8 mouse cellular contexts compared by ENCODE assay signal in the genomic region with DNA sequence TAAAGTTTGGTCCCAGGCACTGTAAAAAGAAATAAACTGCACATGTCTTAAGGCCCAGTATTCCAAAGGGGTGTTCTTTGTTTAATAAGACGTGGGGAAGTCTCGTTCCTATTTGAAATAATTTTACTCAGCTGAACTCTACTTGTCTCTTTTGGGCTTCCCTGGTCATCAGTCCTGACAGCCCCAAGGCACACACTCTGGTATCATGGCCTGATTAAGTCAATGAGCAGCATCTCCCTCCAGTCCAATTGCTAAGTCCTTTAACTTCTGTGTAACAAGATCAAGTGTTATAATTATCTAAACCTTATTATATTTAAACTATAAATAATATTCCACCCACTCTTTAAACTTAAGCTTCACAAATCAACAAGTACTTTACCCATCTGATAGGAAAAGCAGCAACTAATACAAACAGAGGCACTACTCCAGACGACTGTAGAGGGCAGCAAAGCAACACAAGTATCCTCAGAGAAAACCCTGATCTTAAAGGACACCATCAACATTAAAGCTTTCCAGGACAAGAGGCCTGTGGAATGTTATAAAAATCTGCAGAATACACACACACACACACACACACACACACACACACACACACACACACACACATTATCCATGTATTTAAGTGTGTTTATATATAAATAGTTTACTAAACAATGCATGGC. TPM values are rescaled to one million over a fixed set of nuclear protein-coding genes. Genes with fewer than 3 reads are reported as not detected.
DNase-seq lines count a peak whose midpoint lies in the region; ATAC-seq and TF ChIP-seq lines count a peak whose summit lies in the region.

No protein-coding gene starts in this region.

- peak; percentile 53 for DNase-seq in forebrain, embryonic 11.5 days (ENCODE audit: low spot score)
- DNase-seq in forebrain, embryonic 10.5 days (ENCODE audit: extremely low spot score, low spot score), result no peak
- DNase-seq in MEL (ENCODE audit: low read depth, low spot score), result peak; percentile 15
- DNase-seq in heart, postnatal 4 days, result peak; percentile 64
- peak; percentile 59 to 72 for DNase-seq in kidney, postnatal 4 days

- 54% methylated on average over 3 of the region's 3 CpGs for WGBS in forebrain, embryonic 11.5 days
- WGBS in forebrain, embryonic 10.5 days, result 61% methylated on average over 3 of the region's 3 CpGs
- WGBS in midbrain, embryonic 13.5 days, result 58% methylated on average over 3 of the region's 3 CpGs

- TF ChIP-seq CTCF in MEL (IDR thresholded peaks at IDR 0.05 in 2 of 3, conservative IDR thresholded peaks at IDR 0.05 in 1 of 3; ENCODE audit: control insufficient read depth in 1 of 3, insufficient read depth in 1 of 3, low read depth in 2 of 3, low read length in 3 of 3, poor library complexity in 1 of 3, severe bottlenecking in 1 of 3), result peak in 1 of 3 experiments; percentile 39; a peak in 2 of 6 replicates
- TF ChIP-seq CTCF in cortical plate, adult 2 months (IDR thresholded peaks at IDR 0.05; ENCODE audit: extremely low read depth, insufficient read depth, low read length), result peak; percentile 59; the same call in 1 of the 2 replicates

- ATAC-seq in forebrain, embryonic 11.5 days (replicated peaks; ENCODE audit: low FRiP score), result peak; percentile 48
- peak; percentile 73 for ATAC-seq in midbrain, embryonic 13.5 days
- no peak for ATAC-seq in erythroid progenitor cell, adult 5-6 weeks (replicated peaks; ENCODE audit: low FRiP score, poor library complexity, severe bottlenecking)

- no peak overlapping the region for H3K4me3 ChIP-seq in forebrain, embryonic 11.5 days (ENCODE audit: low read depth, low read length)
- H3K4me3 ChIP-seq in forebrain, embryonic 10.5 days, result no peak overlapping the region
- no peak overlapping the region for H3K4me3 ChIP-seq in MEL (ENCODE audit: control insufficient read depth in 1 of 2, insufficient read depth in 1 of 2, low read depth in 2 of 2, low read length in 2 of 2)
- H3K4me3 ChIP-seq in cortical plate, adult 2 months (ENCODE audit: insufficient read depth, low read length), result no peak overlapping the region
- H3K4me3 ChIP-seq in midbrain, embryonic 13.5 days (replicated peaks), result no peak overlapping the region

- peak; percentile 46 for TF ChIP-seq RAD21 in MEL (IDR thresholded peaks at IDR 0.05; ENCODE audit: low read depth, low read length)

- TF ChIP-seq EP300 in MEL (IDR thresholded peaks at IDR 0.05; ENCODE audit: low read depth in 1 of 2, low read length in 2 of 2), result no peak

- no peaks in the 10 kb centered on the region for H3K27me3 ChIP-seq in forebrain, embryonic 11.5 days (ENCODE audit: control insufficient read depth, insufficient read depth, low read length)
- H3K27me3 ChIP-seq in forebrain, embryonic 10.5 days (ENCODE audit: poor library complexity, severe bottlenecking), result no peaks in the 10 kb centered on the region
- no peaks in the 10 kb centered on the region for H3K27me3 ChIP-seq in MEL (ENCODE audit: control insufficient read depth in 1 of 2, insufficient read depth in 2 of 2, low read length in 2 of 2)
- no peaks in the 10 kb centered on the region for H3K27me3 ChIP-seq in midbrain, embryonic 13.5 days

- no peaks in the 10 kb centered on the region for H3K4me1 ChIP-seq in forebrain, embryonic 11.5 days (replicated peaks; ENCODE audit: control insufficient read depth, insufficient read depth, low read length)
- peaks cover 35% of the 10 kb centered on the region for H3K4me1 ChIP-seq in forebrain, embryonic 10.5 days
- H3K4me1 ChIP-seq in MEL (ENCODE audit: control insufficient read depth in 1 of 2, insufficient read depth in 2 of 2, low read length in 2 of 2), result no peaks in the 10 kb centered on the region
- H3K4me1 ChIP-seq in cortical plate, adult 2 months (ENCODE audit: control insufficient read depth, insufficient read depth, low read length), result no peaks in the 10 kb centered on the region
- peaks cover 5% of the 10 kb centered on the region for H3K4me1 ChIP-seq in midbrain, embryonic 13.5 days (replicated peaks)

- 0 out of 2 replicates have a peak, but pooled peaks cover 3% of the 10 kb centered on the region for H3K36me3 ChIP-seq in forebrain, embryonic 11.5 days (ENCODE audit: control insufficient read depth, insufficient read depth, low read length)
- H3K36me3 ChIP-seq in forebrain, embryonic 10.5 days (replicated peaks), result peaks cover 14% of the 10 kb centered on the region
- no peaks in the 10 kb centered on the region for H3K36me3 ChIP-seq in MEL (ENCODE audit: control insufficient read depth in 1 of 2, insufficient read depth in 2 of 2, low read length in 2 of 2)
- H3K36me3 ChIP-seq in midbrain, embryonic 13.5 days, result no peaks in the 10 kb centered on the region

- H3K79me2 ChIP-seq in MEL (ENCODE audit: control insufficient read depth, insufficient read depth, low read length, poor library complexity), result no peaks in the 10 kb centered on the region

- no peak overlapping the region for H3K4me2 ChIP-seq in forebrain, embryonic 11.5 days (ENCODE audit: low read depth, low read length, severe bottlenecking)
- no peak overlapping the region for H3K4me2 ChIP-seq in midbrain, embryonic 13.5 days (replicated peaks)

- H3K9ac ChIP-seq in forebrain, embryonic 11.5 days (ENCODE audit: low read length), result no peak overlapping the region
- H3K9ac ChIP-seq in MEL (ENCODE audit: control insufficient read depth, low read depth, low read length, poor library complexity, severe bottlenecking), result no peak overlapping the region
- no peak overlapping the region for H3K9ac ChIP-seq in midbrain, embryonic 13.5 days (replicated peaks)

- no peak for TF ChIP-seq POLR2A in MEL (IDR thresholded peaks at IDR 0.05; ENCODE audit: control insufficient read depth in 1 of 2, insufficient read depth in 1 of 2, low read depth in 1 of 2, low read length in 2 of 2, poor library complexity in 1 of 2)
- TF ChIP-seq POLR2A in cortical plate, adult 2 months (IDR thresholded peaks at IDR 0.05; ENCODE audit: extremely low read depth, insufficient read depth, low read length), result no peak

- H3K9me3 ChIP-seq in forebrain, embryonic 11.5 days (ENCODE audit: control insufficient read depth, low read length), result no peaks in the 10 kb centered on the region
- no peaks in the 10 kb centered on the region; the same call in 1 of the 2 replicates for H3K9me3 ChIP-seq in forebrain, embryonic 10.5 days
- no peaks in the 10 kb centered on the region for H3K9me3 ChIP-seq in MEL (replicated peaks; ENCODE audit: insufficient read depth, low read length)
- no peaks in the 10 kb centered on the region for H3K9me3 ChIP-seq in midbrain, embryonic 13.5 days

- H3K27ac ChIP-seq in forebrain, embryonic 11.5 days (ENCODE audit: low read depth, low read length), result no peak overlapping the region
- H3K27ac ChIP-seq in forebrain, embryonic 10.5 days, result no peak overlapping the region
- H3K27ac ChIP-seq in MEL (ENCODE audit: control insufficient read depth, low read depth, low read length), result no peak overlapping the region
- H3K27ac ChIP-seq in cortical plate, adult 2 months (ENCODE audit: insufficient read depth, low read length), result no peak overlapping the region
- H3K27ac ChIP-seq in midbrain, embryonic 13.5 days, result no peak overlapping the region

TF ChIP-seq in MEL, 35 proteins besides CTCF, POLR2A, EP300 and RAD21:
- no peak for TF ChIP-seq POLR2AphosphoS5 (IDR thresholded peaks at IDR 0.05; ENCODE audit: borderline replicate concordance, low read depth, low read length)
- TF ChIP-seq USF1 (IDR thresholded peaks at IDR 0.05; ENCODE audit: low read depth, low read length), result no peak
- no peak for TF ChIP-seq ZMIZ1 (IDR thresholded peaks at IDR 0.05; ENCODE audit: low read depth, low read length)
- TF ChIP-seq KAT2A (conservative IDR thresholded peaks at IDR 0.05; ENCODE audit: low read depth, low read length), result no peak
- 0 out of 2 replicates have a peak, but pooled peaks have one; percentile 11 for TF ChIP-seq SMC3 (IDR thresholded peaks at IDR 0.05; ENCODE audit: low read depth, low read length)
- no peak for TF ChIP-seq UBTF (IDR thresholded peaks at IDR 0.05; ENCODE audit: borderline replicate concordance, insufficient read depth, low read depth, low read length)
- TF ChIP-seq MYC (IDR thresholded peaks at IDR 0.05; ENCODE audit: low read depth, low read length), result no peak
- TF ChIP-seq ELF1 (IDR thresholded peaks at IDR 0.05; ENCODE audit: low read depth, low read length), result no peak

RNA-seq across cellular contexts. Expression of gene Nectin3, which starts 10.8 kb away (rescaled TPM):
- polyA plus RNA-seq in forebrain, embryonic 11.5 days (2014; fragmentation: Nextera tagmentation; extraction: Ambion mirVana), result 76.6 and 81.0 TPM in 2 replicates
- polyA plus RNA-seq in forebrain, embryonic 10.5 days (2016; fragmentation: Nextera tagmentation; extraction: Ambion mirVana), result 30.6 and 36.8 TPM in 2 replicates
- not detected in 2 replicates for total RNA-seq in MEL (2012; rRNA removed)
- polyA plus RNA-seq in MEL (2012; ENCODE audit: insufficient read depth in 1 of 2, insufficient read length in 2 of 2, low read depth in 1 of 2, low replicate concordance in 2 of 2, missing spikeins in 1 of 2), result not detected
- 21.9 and 24.0 TPM in 2 replicates for polyA plus RNA-seq in cortical plate, adult 2 months (2012; rRNA removed)
- total RNA-seq in heart, postnatal 4 days (2021), result 10 to 100 TPM; 25.4 to 28.8 TPM
- polyA plus RNA-seq in midbrain, embryonic 13.5 days (2015; fragmentation: Nextera tagmentation; extraction: Ambion mirVana), result 20.4 and 30.5 TPM in 2 replicates
- 4.3 TPM in 1 of 2 replicates, not detected in the other for total RNA-seq in erythroid progenitor cell, adult 5-6 weeks (2015; ENCODE audit: low replicate concordance)
- 0.51 TPM in 1 of 2 replicates, not detected in the other for total RNA-seq in erythroid progenitor cell, adult 5-6 weeks (2017; ENCODE audit: low replicate concordance)

Comparison
In these comparisons a context has a peak if more than half of its experiments do, and no peak if none do; other contexts are left out.
1. RNA of gene Nectin3, which starts 10.8 kb away (polyA plus RNA-seq): 76.6 to 81.0 TPM in forebrain, embryonic 11.5 days, 30.6 to 36.8 TPM in forebrain, embryonic 10.5 days, 20.4 to 30.5 TPM in midbrain, embryonic 13.5 days and 21.9 to 24.0 TPM in cortical plate, adult 2 months; not detected in MEL; every median in the first group is over 10 times any median in the second.